Mouse (Mus musculus): ENCODE results near the gene Podxl.

Gene Podxl

DNA sequence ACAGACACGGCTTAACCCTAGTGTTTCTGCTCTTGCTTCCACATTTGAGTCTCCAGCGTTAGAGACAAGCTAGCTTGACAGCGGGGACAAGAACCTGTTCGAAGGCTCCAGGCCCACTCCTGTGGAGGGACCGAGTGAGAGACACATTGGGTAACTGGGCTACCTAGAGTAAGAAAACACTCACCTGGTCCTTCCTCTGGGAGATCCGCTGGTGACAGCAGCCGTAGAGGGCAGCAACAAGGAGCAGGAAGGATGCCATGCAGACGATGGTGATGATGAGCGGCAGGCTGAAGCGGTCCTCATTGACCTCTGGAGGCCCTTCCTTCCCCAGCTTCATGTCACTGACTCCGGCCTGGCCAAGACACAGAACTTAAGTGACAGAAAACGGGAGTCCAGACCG lies 39.7 kb downstream of the Podxl start:
- no peak for DNase-seq (ENCODE audit: low read depth, low spot score)

DNA sequence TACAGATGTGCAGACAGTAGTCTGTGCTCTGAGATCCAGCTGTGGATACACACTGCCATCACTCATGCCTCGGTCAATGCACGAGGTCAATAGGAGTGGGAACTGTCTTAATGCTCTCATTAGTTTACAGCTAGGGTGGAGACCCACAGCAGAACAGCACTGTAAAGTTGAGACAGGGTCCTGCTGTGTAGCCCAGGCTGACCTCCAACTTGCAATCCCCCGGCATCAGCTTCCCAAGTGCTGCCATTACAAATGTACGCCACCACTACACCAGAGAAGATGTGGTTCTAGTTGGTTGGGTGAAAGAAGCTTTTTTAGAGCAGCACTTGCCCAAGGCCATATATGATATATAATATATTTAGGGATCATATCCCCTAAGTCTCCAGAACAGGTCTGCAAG lies 40.1 kb downstream of the Podxl start:
- no peak for DNase-seq (ENCODE audit: low read depth, low spot score)

DNA sequence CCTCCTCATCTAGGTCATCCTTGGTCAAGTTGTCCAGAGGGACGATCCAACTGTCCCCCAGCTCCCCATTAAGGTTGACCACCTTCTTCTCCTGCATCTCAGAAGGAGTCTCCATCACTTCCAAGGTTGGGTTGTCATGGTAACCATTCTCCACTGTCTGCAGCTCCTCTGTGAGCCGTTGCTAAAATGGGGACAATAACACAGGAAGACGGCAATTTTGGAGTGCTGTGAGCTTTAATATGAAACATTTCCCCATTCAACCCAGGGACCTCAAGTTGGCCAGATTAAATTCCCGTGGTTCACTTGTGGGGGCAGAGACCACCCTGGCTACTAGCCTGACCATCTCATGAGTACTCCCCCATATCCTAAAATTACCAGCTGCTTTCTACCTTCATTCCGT lies 40.7 kb downstream of the Podxl start:
- DNase-seq (ENCODE audit: low read depth, low spot score): no peak

GRCm38 (mm10) chr6:31522478-31522877 lies 41.3 kb downstream of the Podxl start:
- DNase-seq (ENCODE audit: low read depth, low spot score): no peak

GRCm38 (mm10) chr6:31521491-31522355 lies 42.1 kb downstream of the Podxl start:
- DNase-seq (ENCODE audit: low read depth, low spot score): no peak

- no peak for DNase-seq (ENCODE audit: low read depth, low spot score)
Measured at GRCm38 (mm10) chr6:31520486-31521215, 43.1 kb downstream of the Podxl start.

DNA sequence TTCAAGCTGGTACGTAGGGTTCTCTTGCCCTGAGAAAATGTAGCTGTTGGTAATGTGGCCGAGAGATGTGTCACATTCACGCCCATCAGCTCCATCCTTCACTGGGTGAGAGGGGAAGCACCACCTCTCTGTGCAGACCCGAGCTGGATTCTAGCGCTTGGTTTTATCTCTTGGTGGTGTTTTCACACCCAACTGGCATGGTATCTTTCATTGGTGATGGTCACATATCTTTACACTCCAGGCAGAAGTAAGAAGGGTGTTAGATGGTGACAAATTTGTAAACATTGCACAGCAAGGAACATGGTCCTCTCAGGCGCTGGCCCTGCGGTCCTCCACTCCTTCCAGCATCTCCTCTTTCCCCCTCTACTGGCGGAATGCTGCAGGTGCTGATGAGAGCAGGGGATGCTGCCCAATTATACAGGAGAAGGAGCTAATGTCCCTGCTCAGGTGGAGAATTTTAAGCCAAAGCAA lies 44.7 kb downstream of the Podxl start:
- peak; percentile 46 for DNase-seq (ENCODE audit: low read depth, low spot score)

DNA sequence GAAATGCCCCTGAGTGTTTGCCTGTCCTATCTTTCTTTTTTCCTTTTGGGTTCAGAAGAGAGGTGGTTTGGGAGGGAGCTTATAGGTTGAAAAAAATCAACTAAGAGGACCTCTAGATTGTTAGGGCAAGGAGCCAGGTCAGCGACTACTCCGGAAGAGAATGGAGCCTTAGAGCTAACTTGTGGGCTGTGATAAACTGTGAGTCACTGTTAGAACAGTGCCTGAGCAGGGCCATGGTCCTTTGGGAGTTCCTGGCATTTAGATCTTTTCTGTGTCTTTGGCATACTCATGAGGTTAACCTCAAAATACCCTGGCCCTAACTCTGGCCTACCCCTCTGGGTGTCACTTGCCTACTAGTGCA lies 45.5 kb downstream of the Podxl start:
- no peak for DNase-seq (ENCODE audit: low read depth, low spot score)

GRCm38 (mm10) chr6:31517681-31518337 lies 46.0 kb downstream of the Podxl start:
- DNase-seq (ENCODE audit: low read depth, low spot score): no peak

DNA sequence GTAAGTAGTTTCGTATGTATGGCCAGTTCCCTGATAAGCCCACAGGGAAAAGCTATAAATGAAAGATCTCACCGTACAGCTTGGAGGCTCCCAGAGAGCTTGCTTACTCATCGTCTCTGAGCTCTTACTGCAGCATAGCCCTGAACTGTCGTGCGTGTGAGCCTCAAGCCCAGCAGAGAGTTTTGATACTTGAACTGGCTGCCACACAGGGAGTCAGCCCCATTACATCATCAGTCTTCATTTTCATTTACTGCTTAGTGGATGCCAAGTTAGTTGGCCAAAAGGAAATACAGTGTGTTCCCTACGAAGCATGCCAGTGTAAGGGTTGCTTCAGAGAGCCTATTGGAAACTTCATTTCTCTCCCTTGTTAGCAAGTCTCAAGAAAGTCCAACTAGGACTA lies 50.1 kb downstream of the Podxl start:
- no peak for DNase-seq (ENCODE audit: low read depth, low spot score)

DNA sequence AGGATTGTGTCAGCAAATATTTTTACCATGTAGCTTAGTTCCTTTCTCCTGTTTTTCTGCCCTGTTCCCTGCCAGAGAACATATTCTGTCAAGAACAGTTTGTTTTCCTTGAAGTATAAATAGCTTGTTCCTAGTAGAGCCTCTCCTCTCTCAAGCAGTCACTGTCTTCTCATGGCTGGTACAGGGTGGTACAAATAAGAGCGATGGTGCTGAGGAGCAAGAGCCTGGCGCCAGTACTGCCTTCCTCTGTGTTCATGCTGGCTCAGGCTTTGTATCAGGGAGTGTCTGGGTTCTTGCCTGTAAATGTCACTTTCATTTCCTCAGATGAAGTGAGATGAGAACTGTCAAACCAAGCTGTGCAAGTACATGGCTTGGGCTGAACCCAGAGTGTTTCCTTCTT lies 61.2 kb downstream of the Podxl start:
- DNase-seq (ENCODE audit: low read depth, low spot score): no peak

- no peak for DNase-seq (ENCODE audit: low read depth, low spot score)
Measured at GRCm38 (mm10) chr6:31500691-31501090, 63.1 kb downstream of the Podxl start.

DNA sequence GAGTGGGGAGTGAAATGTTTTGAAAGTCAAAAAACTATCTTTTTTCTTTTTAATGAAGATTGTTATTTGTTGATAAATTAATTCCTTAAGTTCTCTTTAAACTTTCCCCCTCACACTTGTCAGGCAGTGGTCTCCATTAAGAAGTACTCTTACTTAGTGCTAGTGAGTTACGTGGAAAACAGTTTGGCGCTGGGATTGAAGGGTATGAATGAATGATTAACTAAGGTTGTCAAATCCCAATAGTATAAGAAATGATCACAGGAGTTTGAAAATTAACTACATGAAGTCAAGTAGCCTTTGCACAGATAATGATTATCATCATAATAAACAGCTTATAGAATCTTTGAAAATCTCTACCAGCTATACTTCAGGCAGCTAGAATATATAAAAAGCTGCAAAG lies 63.5 kb downstream of the Podxl start:
- DNase-seq (ENCODE audit: low read depth, low spot score): no peak

DNA sequence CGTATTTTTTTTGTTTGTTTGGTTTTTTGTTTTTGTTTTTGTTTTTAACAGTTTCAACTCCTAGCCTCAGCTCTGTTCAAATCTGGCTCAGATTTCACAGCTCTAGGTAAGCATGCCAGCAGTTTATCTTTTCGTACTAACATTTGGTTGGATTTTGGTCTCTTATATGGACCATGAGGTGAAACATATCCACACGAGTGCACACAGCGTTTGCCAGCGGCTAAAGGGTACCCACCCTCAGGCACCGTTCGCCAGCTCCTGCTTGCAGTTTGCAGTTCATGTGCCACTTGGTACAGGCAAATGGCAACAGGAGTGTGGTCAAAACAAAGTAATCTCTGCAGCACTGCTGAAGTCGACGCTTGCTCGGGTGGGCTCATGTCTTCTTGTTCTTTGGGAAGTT lies 63.9 kb downstream of the Podxl start:
- DNase-seq (ENCODE audit: low read depth, low spot score): no peak

DNA sequence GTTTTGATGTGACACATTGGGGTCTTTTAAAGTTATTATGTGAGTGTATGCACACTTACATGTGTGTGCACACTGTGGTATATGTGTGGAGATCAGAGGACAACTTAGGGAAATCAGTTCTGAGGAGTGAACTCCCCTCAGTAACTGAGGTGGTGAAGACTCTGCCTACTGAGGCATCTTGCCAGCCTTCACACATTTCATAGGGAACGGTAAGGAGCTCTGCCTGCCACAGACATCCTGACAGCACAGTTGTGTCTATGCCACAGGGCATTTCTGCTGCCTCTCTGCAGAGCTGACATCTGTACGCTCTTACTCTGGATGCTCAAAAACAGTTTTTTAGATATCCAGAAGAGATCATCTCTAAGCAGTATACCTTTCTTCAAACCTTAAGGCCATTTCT lies 67.6 kb downstream of the Podxl start:
- no peak for DNase-seq (ENCODE audit: low read depth, low spot score)

GRCm38 (mm10) chr6:31495122-31495731 lies 68.6 kb downstream of the Podxl start:
- no peak for DNase-seq (ENCODE audit: low read depth, low spot score)

GRCm38 (mm10) chr6:31489950-31490349 lies 73.8 kb downstream of the Podxl start:
- DNase-seq (ENCODE audit: low read depth, low spot score): no peak

GRCm38 (mm10) chr6:31486601-31487000 lies 77.2 kb downstream of the Podxl start:
- no peak for DNase-seq (ENCODE audit: low read depth, low spot score)

- peak; percentile 68 for DNase-seq (ENCODE audit: low read depth, low spot score)
Measured at GRCm38 (mm10) chr6:31480008-31480407, 83.8 kb downstream of the Podxl start.

- DNase-seq (ENCODE audit: low read depth, low spot score): peak; percentile 67
Measured at GRCm38 (mm10) chr6:31478221-31478620, 85.6 kb downstream of the Podxl start.

All from R1 (cell line).